Mouse (Mus musculus) granulocyte monocyte progenitor cell, adult 5-6 weeks (primary cell): ENCODE results near the gene Cyyr1. TPM values are rescaled to one million over a fixed set of nuclear protein-coding genes. Genes with fewer than 3 reads are reported as not detected.
"Not testable (repeated sequence)": the region's sequence is repeated elsewhere in the genome, so short reads cannot be mapped to it uniquely, and the experiment has no call there.

ENCODE experiments used
- ATAC-seq: replicated peaks from 2 replicates; pipeline ENCODE4 v1.8.0; 2016; ENCODE audit warnings: mild to moderate bottlenecking, moderate TSS enrichment, inconsistent platforms; ENCODE audit not compliant: poor library complexity, severe bottlenecking
- total RNA-seq, 2 experiments: library from RNA; stranded (forward) in 1 of 2; stranded (reverse) in 1 of 2; fragments of 200-712, 200-1000 nt in 1 of 2; fragments of >200 nt in 1 of 2; fragmentation: Nextera tagmentation in 1 of 2; gene quantifications; 2 replicates each; pipeline ENCODE4 v1.2.3; 2014 to 2017

The Cyyr1 gene
- total RNA-seq (2014; fragmentation: Nextera tagmentation) (not detected in 2 replicates), total RNA-seq (2017) (not detected in 2 replicates)

DNA sequence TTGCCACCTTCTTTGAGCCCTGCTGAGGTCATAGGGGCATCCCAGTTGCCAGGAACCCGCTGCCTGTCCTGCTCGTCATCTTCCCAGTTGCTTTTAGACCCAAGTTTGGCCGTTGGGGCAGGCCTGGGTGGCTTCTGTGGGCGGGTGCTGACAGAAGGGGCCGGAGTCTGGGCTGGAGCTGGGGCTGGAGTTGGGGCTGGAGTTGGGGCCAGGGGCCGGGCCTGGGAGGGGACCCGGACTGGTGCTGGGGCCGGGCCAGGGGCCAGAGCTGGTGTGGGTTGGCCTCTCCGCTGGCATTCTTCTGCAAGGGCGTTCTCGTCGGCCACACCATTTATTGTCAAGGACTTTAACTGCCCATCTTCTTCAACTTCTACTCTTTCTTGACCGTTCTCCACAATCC is at the start of gene Cyyr1:
Gene Cyyr1, minus strand, starts transcription at position 101 of the 400 bp plus-strand sequence.
- not testable (repeated sequence) for ATAC-seq

DNA sequence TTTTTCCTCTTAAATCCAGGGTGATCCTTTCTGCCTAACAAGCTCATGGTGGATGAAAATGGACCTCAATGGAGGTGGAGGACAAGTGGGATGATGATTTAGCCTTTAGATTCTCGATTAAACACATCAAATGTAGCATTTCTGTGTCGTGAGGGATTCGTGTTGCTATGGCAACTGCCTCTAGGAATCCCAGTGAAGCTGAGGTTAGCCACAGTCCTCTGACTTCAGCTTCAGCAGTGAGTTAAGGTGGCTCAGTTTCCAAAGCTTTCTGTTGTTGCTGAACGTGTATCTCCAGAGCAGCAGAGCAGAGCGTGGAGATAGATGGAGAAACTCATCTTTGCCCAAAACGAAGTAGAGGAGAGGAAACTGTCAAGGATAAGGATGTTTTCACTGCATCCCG is 35.6 kb upstream of the Cyyr1 start:
- ATAC-seq, result no peak

DNA sequence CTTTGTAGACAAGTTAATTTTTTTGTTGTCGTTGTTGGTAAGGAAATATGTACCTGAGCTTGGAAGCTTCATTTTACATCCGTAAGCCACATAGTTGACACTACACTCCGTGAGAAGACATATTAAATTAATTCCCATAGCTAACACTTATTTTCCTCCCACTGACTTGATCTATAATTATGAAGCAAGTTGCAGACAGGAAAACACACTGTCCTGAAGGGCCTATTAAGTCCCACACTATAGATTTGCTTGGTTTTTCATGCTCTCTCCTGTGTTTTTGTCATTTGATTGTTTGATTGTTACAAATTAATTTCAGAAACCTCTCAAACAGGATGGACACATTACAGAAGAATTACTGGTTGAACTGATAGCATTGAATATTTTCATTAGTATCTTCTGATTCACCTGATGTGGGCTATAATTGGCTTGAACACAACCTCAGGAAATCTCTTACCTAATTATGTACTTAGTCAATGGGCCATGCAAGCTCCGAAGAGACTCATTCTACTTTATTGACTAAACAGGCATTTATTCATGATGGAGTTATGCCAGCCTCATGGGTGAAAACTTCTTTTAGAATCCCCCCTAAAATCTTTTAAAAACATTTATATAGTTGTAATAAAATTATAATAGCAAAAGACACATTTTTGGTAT is 34.5 kb upstream of the Cyyr1 start:
- no peak for ATAC-seq

DNA sequence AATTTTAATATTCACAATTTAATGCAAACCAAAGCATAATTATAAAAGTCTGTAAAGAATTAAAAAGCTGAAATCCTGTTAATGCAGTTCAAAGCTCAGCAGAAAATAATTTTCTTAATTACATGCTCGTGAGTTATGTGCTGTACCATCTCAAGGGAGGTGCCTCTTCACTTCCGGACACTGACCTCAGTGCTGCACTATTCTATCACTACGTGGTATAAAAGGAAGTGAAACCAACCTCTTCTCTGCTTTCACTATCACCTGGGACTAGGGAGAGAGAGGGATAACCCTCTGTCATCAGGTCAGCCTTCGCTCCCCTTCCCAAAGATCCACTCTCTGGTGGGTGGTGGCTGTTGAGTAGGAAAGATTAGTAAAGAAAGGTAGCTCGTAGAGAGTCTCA is 13.3 kb upstream of the Cyyr1 start:
- no peak for ATAC-seq

DNA sequence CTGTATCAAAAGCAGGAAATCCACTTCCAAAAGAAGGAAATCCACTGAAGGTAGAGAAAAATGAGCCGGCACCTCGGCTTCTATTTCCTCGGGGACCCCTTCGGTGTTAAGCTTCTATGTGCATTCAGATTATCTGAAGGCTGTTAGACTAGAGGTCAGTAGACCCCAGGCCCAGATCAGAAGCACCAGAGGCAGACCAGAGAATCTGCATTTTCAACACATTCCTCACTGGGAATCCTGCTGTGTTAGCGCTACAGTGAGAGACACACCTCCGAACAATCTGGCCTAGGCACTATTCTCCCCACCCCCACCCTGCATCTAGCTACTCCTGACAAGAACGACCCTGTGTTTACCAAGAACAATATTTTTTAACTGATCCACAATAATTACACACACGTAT is 641 bp upstream of the Cyyr1 start:
- no peak for ATAC-seq

DNA sequence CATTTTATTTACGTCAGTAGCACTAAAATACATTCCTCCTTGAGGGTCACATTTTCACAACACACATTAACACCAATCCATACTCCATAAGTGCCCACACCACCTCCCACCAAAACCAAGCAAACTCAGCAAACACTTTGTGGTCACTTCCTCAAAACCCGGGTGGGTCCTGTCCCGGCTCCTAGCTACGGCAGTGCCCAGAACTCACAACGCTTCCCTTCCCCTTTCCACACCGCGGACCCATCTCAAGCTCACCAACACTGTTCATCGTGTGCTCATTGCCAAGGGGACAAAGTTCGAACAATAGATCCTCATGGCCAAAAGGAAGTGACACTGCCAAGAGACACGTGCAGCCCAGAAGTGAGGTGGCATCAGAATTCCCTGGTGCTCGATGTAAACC is 1.2 kb downstream of the Cyyr1 start:
- ATAC-seq, result peak; percentile 93

DNA sequence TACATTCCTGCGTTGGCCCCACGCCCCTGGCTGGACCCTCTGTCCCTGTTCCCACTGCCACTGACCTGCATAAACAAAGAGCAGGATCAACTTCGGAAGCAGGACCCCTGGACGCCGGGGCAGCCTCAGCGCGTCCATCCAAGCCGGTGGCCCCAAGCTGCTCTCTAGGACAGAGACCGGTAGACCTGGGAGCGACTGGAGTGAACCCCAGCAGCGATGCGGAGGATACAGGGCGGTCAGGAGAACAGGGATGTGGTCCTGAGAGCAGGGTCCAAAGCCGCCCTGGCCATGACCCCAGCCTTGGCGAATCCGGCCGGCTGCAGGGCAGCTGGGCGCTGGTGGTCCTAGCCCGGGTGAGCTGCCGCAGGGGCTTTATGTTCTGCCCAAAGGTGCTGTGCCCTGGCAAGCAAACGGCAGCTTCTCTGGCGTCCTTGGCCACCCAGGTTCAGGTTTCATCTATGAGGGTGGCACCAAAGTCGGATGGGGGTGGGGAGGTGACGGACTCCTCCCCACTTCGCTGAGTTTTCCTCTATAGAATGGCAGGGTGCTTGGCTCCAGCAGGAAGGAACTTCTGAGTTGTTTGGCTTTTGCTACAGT is 3.1 kb downstream of the Cyyr1 start:
- ATAC-seq, result 0 out of 2 replicates have a peak, but pooled peaks have one; percentile 26

DNA sequence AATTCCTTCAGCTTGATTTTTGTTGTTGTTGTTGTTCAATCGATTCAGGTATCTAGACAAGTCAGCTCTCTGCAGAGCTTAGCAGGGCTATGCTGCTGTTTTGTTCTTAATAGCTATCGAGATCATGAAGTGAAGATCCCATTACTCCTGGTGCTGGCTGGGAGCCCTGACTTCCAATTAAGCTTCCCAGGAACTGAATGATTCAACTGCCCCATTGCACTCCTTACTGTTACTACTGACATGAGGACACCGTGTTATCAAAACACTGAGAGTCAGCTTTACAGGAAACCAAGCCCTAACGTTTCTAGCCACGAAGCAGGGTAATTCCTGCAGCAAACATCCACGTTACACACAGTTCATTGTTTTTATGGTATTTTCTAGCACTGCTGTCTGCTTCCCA is 6.7 kb downstream of the Cyyr1 start:
- ATAC-seq, result no peak

DNA sequence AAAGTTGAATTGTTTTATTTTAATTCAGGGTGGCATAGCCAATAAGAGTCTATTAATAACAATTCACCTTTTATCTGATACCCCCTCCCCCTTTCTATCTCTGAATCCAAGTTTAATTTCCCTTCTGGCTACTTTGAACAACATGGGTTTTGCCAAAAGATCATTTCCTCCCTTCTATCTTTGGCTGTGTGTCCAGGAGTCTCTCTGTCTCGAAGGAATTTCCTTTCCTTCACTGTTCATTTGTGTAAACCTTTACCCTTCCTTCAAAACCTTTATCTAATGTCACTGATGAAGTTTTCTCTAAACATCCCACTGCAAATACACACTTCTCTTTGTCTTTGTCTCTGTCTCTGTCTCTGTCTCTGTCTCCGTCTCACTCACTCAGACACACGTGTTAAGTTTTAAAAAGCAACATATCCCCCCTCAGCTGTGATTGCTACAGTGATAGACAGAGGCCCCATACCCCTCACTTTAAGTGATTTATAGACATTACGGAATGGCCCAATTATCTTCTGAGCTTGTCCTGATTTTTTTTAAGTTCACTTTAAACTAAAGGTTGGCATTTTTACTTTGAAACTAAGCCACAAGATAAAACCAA is 11.4 kb downstream of the Cyyr1 start:
- no peak for ATAC-seq

DNA sequence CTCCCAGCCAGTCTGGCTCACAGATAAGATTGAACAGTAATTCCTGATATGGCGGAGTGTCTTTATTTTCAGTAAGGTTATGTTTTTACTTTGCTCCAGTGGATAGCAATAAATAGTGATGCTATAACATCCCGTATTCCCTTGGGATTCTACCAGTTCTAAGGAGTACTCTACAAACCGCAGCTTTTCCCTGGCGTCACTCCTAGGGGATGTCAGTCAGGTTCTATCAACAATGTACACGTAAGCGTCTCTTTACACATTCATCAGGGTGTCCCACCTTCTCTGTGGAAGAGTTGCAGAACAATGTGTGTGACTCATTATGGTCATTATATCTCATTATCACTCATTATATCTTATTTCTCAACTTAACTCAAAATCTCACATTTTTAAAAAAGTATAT is 12.2 kb downstream of the Cyyr1 start:
- no peak for ATAC-seq

DNA sequence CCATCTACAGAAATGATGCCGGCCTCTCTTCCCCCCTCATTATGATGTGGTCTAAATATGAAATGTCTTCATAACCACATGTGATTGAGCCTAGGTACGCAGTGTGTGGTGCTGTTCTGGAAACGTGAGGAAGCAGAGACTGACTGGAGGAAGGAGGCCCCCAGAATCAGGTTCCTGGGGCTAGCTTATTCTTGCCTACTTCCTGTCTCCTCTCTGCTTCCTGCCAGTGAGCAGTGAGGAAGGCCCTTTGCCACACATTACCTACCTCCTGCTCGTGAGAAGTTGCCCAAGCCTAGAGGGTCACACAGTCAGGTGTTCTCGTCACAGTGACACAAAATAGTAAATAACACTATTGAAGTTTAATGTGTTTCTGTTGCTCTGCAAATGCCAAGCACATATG is 14.8 kb downstream of the Cyyr1 start:
- ATAC-seq, result no peak; the same call in 1 of the 2 replicates

DNA sequence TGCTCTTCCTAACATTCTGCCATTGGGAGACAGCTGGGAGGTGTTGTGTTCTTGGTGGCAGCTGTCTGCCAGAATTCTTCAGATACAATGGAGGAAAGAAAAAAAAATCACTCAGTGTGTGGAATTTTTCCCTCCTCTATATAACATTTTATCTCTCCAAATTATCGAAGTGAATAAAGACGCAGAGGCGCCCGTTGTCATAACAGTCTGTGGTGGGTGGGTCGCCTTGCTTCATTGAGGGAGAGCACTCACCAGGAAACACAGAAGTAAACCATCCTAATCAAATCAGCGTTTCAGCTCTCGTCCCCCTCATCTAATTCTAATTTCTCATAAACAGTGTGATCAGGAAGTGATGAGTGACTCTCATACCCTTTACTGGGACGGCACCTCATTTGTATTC is 17.1 kb downstream of the Cyyr1 start:
- no peak for ATAC-seq

DNA sequence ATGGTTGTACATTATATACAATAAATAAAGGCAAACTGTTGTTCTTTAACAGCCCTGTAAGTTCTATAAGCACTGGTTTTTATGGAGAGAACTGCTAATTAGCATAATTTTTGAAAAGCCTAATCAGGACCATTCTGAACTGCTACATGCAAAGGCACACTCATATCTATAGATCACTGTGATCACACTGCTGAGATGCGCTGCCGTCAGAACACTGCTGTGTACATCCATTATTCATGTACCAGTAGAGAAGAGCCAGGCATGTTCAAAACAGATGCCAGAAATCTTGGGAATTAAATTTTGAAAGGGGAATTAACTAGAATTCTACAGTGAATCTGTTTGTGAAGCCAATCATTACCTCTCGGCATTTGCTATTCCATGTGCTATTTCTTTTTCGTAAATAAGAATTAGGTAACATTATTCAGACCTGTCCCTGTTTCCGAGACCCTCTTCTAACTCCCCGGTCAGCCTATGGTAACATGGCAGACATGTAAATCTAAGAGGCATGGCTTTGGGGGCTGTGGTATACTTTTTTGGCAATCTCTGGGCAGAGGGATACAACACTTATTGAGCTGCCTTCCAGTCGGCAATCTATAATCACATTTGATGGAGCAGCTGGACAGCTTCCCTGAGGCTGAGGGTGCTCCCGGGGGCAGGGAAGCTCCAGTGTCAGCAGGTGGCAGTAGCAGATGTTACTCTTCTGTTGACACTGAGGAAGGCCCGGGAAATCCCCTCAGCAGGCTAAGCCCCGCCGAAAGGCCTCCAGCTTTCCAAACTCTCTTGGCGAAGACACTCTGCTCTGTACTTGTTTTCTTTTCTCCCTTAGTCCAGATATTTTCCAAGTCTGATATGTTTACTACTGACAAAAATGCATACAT is 25.2 kb downstream of the Cyyr1 start:
- no peak for ATAC-seq

DNA sequence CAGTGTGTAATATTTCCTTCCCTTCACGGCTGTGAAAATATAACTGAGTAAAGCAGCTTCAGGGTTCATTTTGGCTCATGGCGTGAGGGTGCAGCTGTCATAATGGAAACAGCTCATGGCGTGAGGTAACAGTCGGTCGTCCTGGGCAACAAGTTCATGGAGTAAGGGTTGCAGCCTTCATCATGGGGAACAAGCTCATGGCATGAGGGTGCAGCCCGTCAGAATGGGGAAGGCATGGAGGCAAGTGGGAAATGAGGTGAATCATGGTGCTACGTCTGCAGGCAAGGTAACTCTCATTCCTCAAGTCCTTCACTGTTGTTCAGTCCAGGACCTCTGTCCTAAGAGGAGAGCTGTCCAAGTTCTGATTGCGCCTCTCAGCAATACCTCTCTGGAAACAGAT is 28.6 kb downstream of the Cyyr1 start:
- no peak for ATAC-seq

DNA sequence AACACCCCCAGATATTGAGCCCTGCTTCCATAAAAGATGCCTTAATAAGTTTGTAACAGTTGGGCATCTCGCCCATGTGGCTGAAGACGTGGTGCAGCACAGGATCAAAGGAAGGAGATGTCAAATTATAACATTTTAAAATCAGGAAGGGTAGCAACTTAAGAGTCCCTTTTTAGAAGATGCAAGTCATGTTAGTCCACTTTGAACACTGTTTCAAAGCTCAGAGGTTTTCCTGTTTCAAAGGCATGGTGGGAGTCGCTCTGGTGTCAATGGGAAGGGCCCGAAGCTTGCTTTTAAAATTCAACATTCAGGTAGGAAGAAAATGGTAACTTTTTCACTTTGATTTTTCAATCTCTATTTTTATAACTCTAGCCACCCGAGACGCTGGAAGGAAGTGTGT is 45.9 kb downstream of the Cyyr1 start:
- no peak for ATAC-seq

DNA sequence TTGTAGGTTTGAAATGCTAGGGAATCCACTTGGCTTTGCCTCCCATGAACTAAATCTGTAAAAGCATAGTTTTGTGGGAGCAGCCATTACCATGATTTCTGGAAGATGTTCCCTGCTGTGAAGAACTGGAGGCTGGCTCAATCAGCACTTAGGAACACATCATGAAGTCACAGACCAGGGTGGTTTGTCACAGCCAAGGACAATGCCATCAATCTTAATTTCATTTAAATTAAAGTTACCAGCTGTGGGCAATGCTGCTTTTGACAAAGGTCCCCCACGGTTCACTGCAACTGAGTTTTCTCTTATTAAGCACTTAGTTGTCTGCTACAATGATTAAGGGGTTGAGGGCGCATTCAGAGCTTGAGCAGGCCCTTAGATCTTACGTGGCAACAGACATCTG is 48.1 kb downstream of the Cyyr1 start:
- no peak for ATAC-seq

DNA sequence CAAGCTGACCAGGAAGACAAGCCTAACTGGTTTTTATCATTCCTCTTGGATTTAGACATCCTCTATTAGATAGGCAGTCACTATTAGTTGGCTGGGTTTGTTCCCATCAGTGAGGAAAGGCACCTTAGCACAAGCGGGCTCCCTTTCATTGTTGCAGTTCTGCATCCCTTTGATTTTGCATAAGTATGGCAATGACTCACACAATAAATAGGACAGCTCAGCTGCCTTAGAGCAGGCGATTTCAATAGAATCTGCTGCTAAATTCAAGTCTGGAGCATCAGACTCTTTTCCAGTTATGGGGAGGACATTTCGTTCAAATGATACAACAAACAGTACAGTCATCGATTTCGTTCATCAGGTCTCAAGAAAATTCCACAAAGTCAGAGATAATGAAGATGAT is 49.8 kb downstream of the Cyyr1 start:
- ATAC-seq, result no peak

DNA sequence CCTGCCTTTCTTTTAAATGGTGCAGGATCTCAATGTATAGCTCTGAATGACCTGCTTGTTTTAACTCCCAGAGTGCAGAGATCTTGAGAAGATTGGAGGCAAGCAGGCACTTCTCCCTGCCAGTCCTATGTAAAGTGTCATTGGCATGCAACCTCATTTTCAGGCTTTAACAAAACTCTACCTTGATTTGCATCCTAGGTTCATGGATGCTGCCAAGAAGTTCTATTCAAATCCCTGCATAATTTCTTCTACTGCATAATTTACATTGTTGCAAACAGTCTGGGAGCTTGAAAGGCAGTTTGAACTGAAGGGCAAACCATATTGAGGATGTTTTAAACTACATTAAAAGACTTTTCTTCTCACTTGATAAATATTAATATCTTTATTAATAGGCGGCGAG is 57.4 kb downstream of the Cyyr1 start:
- no peak for ATAC-seq

DNA sequence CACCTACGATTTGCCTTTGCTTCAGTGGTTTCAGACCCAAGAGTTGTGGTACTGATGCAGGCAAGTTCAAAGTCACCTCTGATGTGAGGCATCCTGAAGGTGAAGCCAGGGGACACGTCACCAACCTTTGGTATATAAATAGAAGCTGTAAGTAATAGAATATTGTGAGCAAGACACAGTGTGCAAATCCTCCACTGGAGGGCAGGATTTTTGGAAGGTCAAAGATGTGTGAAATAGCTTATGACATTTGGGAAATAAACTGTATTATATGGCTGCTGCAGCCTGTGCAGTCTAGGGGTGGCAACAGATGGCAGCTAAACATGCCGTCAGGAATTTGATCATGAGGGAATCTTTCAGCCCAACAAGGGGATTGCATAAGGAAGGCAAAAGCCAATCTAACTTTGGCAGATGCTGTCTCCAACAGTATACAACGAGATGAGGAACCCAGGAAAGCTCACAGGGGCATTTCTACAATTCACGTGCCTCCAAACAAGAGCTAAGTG is 65.0 kb downstream of the Cyyr1 start:
- ATAC-seq, result no peak

DNA sequence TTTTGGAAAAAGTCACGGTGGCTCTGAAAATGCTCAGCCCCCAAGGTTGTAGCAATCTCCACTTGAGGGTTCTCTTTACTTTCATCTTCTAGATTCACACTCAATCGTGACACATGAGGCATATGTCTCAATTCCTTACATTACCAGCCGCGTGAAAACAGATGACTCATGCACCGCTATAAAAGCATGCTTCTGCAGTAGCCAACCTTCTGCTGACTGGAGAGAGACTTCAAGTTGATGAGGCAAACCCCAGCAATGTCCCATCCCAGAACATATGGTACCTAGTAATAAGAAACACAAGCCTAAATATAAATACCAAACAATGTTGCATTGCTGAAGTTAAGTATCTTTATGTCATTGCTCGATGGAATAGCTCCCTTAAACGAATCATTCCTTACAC is 65.9 kb downstream of the Cyyr1 start:
- no peak for ATAC-seq

DNA sequence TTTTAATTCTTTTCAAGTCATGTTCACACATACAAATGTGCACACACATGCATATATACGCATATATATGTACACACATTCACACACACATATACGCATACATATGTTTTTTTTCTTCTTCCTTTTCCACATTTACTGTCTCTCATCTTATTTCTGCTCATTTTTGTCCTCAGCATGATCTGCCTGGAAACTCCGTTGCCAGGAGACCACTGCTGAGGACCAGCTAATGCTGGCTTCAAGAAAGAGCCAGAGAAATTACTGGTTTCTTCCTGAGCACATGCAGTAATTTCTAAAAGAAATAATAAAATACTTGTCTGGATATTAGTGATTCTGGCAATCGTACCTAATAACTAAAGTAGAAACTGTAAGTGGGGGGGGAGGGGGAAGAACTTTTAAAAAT is 68.6 kb downstream of the Cyyr1 start:
- no peak for ATAC-seq
